Mouse (Mus musculus): ENCODE data around the gene Pbx1.

GRCm38 (mm10) chr1:168288891-168289545, 143.1 kb downstream of the Pbx1 start:
- no peak for TF ChIP-seq CTCF (conservative IDR thresholded peaks at IDR 0.05; ENCODE audit: insufficient read depth, insufficient read length, low read depth, low read length)
- no peak for TF ChIP-seq POLR2A (IDR thresholded peaks at IDR 0.05; ENCODE audit: low read depth, low read length)
